8 mouse cellular contexts compared by ENCODE assay signal in genomic region chr10:126869372-126870318, GRCm38 (mm10). TPM values are rescaled to one million over a fixed set of nuclear protein-coding genes. Genes with fewer than 3 reads are reported as not detected.
DNase-seq lines count a peak whose midpoint lies in the region; ATAC-seq and TF ChIP-seq lines count a peak whose summit lies in the region.

No protein-coding gene starts in this region.

- TF ChIP-seq CTCF in midbrain, postnatal 0 days (IDR thresholded peaks at IDR 0.05) = peak; percentile 94

- 0 out of 2 replicates have a peak, but pooled peaks have one; percentile 47 for ATAC-seq in embryonic facial prominence, embryonic 12.5 days (ENCODE audit: insufficient number of reproducible peaks, insufficient read depth, low FRiP score, low TSS enrichment)
- ATAC-seq in limb, embryonic 15.5 days (ENCODE audit: insufficient number of reproducible peaks, low FRiP score, low TSS enrichment, low read depth) = no peak
- 0 out of 2 replicates have a peak, but pooled peaks have one; percentile 47 for ATAC-seq in midbrain, postnatal 0 days (ENCODE audit: low FRiP score)

- H3K4me2 ChIP-seq in embryonic facial prominence, embryonic 12.5 days (replicated peaks) = peak overlapping the region; percentile 29
- H3K4me2 ChIP-seq in limb, embryonic 15.5 days = peak overlapping the region; percentile 33; the same call in 1 of the 2 replicates
- H3K4me2 ChIP-seq in midbrain, postnatal 0 days (ENCODE audit: low read depth, low read length, poor library complexity, severe bottlenecking) = peak overlapping the region; percentile 43

- no peaks in the 10 kb centered on the region for H3K27me3 ChIP-seq in embryonic facial prominence, embryonic 12.5 days
- no peaks in the 10 kb centered on the region for H3K27me3 ChIP-seq in limb, embryonic 15.5 days
- H3K27me3 ChIP-seq in midbrain, postnatal 0 days (ENCODE audit: insufficient read depth, low read length) = no peaks in the 10 kb centered on the region

- no peaks in the 10 kb centered on the region for H3K4me1 ChIP-seq in embryonic facial prominence, embryonic 12.5 days
- 0 out of 2 replicates have a peak, but pooled peaks cover 4% of the 10 kb centered on the region for H3K4me1 ChIP-seq in limb, embryonic 15.5 days
- no peaks in the 10 kb centered on the region for H3K4me1 ChIP-seq in midbrain, postnatal 0 days (ENCODE audit: insufficient read depth, low read length)

- DNase-seq in 416B (ENCODE audit: low read depth) = peak; percentile 69
- peak; percentile 79 for DNase-seq in adrenal gland, postnatal 25 days
- peak; percentile 46 for DNase-seq in heart, adult 8-10 months (ENCODE audit: low spot score)
- DNase-seq in kidney, adult 9 months = peak; percentile 64
- DNase-seq in midbrain, postnatal 0 days (ENCODE audit: low spot score) = peak; percentile 78
- peak; percentile 42 to 80 for DNase-seq in spleen, postnatal 10 days (ENCODE audit: low spot score in 2 of 2)

- WGBS in embryonic facial prominence, embryonic 12.5 days = 23% methylated on average over 23 of the region's 23 CpGs
- 20% methylated on average over 23 of the region's 23 CpGs for WGBS in limb, embryonic 15.5 days
- WGBS in midbrain, postnatal 0 days = 15% methylated on average over 23 of the region's 23 CpGs

- no peak overlapping the region for H3K9ac ChIP-seq in embryonic facial prominence, embryonic 12.5 days
- H3K9ac ChIP-seq in limb, embryonic 15.5 days = no peak overlapping the region
- H3K9ac ChIP-seq in midbrain, postnatal 0 days (replicated peaks; ENCODE audit: low read length, poor library complexity, severe bottlenecking) = 0 out of 2 replicates have a peak overlapping the region, but pooled peaks have one; percentile 33

- no peak overlapping the region for H3K27ac ChIP-seq in embryonic facial prominence, embryonic 12.5 days
- H3K27ac ChIP-seq in limb, embryonic 15.5 days = no peak overlapping the region
- H3K27ac ChIP-seq in midbrain, postnatal 0 days (ENCODE audit: low read depth, low read length) = no peak overlapping the region

- H3K36me3 ChIP-seq in embryonic facial prominence, embryonic 12.5 days = no peaks in the 10 kb centered on the region
- H3K36me3 ChIP-seq in limb, embryonic 15.5 days = no peaks in the 10 kb centered on the region
- H3K36me3 ChIP-seq in midbrain, postnatal 0 days (ENCODE audit: insufficient read depth, low read length) = no peaks in the 10 kb centered on the region

- 0 out of 2 replicates have a peak overlapping the region, but pooled peaks have one; percentile 2 for H3K4me3 ChIP-seq in embryonic facial prominence, embryonic 12.5 days
- peak overlapping the region; percentile 20 for H3K4me3 ChIP-seq in limb, embryonic 15.5 days
- H3K4me3 ChIP-seq in midbrain, postnatal 0 days (ENCODE audit: low read depth, low read length) = no peak overlapping the region; the same call in 1 of the 2 replicates

- H3K9me3 ChIP-seq in embryonic facial prominence, embryonic 12.5 days = no peaks in the 10 kb centered on the region
- no peaks in the 10 kb centered on the region for H3K9me3 ChIP-seq in limb, embryonic 15.5 days
- no peaks in the 10 kb centered on the region for H3K9me3 ChIP-seq in midbrain, postnatal 0 days (ENCODE audit: low read length)

RNA-seq across cellular contexts. Expression of gene Atp23, which starts 31.5 kb away (rescaled TPM):
- 7.6 and 9.5 TPM in 2 replicates for total RNA-seq in adrenal gland, postnatal 25 days (2021)
- 21.8 and 23.9 TPM in 2 replicates for polyA plus RNA-seq in embryonic facial prominence, embryonic 12.5 days (2016; fragmentation: Nextera tagmentation; extraction: Ambion mirVana)
- total RNA-seq in heart, adult 8-10 months (2022) = 1 to 10 TPM; 3.7 to 5.8 (median 4.7) TPM
- 14.3 and 14.5 TPM in 2 replicates for polyA plus RNA-seq in limb, embryonic 15.5 days (2015; fragmentation: Nextera tagmentation; extraction: Ambion mirVana)
- 13.2 and 17.4 TPM in 2 replicates for total RNA-seq in midbrain, postnatal 0 days (2014; rRNA removed)
- 18.4 and 19.1 TPM in 2 replicates for polyA plus RNA-seq in midbrain, postnatal 0 days (2015; fragmentation: Nextera tagmentation; extraction: Ambion mirVana)
